Mouse (Mus musculus): ENCODE measurements around the gene Rnf187. TPM values are rescaled to one million over a fixed set of nuclear protein-coding genes. Genes with fewer than 3 reads are reported as not detected.

The Rnf187 gene
- total and polyA plus RNA-seq, 3 experiments, result 280 to 3,830 (median 337) TPM

DNA sequence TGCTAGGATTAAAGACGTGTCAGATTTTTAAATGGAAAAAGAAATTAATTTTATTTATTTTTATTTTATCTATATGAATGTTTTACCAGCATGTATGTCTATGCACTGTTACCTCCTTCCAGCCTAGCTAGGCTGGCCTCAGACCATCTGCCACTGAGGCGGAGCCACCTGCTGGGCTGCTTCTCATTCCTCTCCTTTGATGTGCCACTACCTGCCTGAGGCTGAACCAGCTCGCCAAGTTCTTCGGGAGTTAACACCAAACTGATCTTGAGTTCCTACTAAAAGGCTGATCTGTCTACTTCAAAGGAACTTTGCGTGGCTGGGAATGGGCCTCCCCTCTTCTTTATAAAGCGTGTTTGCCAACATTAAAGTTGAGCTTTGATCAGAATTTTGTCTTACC lies 44.3 kb downstream of the Rnf187 start:
- no peak for DNase-seq (ENCODE audit: low read depth, low spot score)
- H3K79me2 ChIP-seq (ENCODE audit: control insufficient read depth, insufficient read depth, low read length, poor library complexity), result no peaks in the 10 kb centered on the region

DNA sequence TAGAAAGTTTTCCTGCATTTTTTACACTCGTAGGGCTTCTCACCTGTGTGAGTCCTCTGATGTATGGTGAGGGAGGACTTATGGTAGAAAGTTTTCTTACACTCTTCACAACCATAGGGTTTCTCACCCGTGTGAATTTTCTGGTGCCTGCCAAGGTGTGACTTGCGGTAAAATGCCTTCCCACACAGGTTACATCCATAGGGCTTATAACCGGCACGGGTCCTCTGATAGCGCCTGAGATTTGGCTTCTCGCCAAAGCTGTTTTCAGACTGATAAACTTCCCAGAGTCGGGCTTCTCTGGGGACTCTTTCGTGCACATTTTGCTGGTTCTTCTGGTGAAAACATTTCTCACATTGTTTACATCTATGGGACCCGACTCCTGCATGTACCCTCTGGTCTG lies 48.2 kb downstream of the Rnf187 start:
- no peaks in the 10 kb centered on the region for H3K79me2 ChIP-seq (ENCODE audit: control insufficient read depth, insufficient read depth, low read length, poor library complexity)
- peak; percentile 38 for DNase-seq (ENCODE audit: low read depth, low spot score)
- H3K9ac ChIP-seq (ENCODE audit: control insufficient read depth, low read depth, low read length, poor library complexity, severe bottlenecking), result no peak overlapping the region
- H3K27ac ChIP-seq (ENCODE audit: control insufficient read depth, low read depth, low read length), result no peak overlapping the region
- H3K4me3 ChIP-seq (ENCODE audit: control insufficient read depth in 1 of 2, insufficient read depth in 1 of 2, low read depth in 2 of 2, low read length in 2 of 2), result no peak overlapping the region
- TF ChIP-seq GATA1 (IDR thresholded peaks at IDR 0.05; ENCODE audit: low read depth, low read length), result peak; percentile 50
- peak; percentile 71; the same call in 1 of the 2 replicates for TF ChIP-seq BHLHE40 (IDR thresholded peaks at IDR 0.05; ENCODE audit: borderline replicate concordance, low read depth, low read length)
- TF ChIP-seq MYC (IDR thresholded peaks at IDR 0.05; ENCODE audit: low read depth, low read length), result no peak
- peaks cover 0 to 7% of the 10 kb centered on the region in 2 experiments; a peak in 1 of 4 replicates for H3K4me1 ChIP-seq (ENCODE audit: control insufficient read depth in 1 of 2, insufficient read depth in 2 of 2, low read length in 2 of 2)
- H3K9me3 ChIP-seq (replicated peaks; ENCODE audit: insufficient read depth, low read length), result no peaks in the 10 kb centered on the region
- no peaks in the 10 kb centered on the region for H3K27me3 ChIP-seq (ENCODE audit: control insufficient read depth in 1 of 2, insufficient read depth in 2 of 2, low read length in 2 of 2)
- peaks cover 4 to 14% of the 10 kb centered on the region in 2 experiments for H3K36me3 ChIP-seq (ENCODE audit: control insufficient read depth in 1 of 2, insufficient read depth in 2 of 2, low read length in 2 of 2)

More for the DNA sequence above, 44.3 kb downstream of the Rnf187 start:
- Histone ChIP-seq H3K36me3 (ENCODE audit: control insufficient read depth in 1 of 2, insufficient read depth in 2 of 2, low read length in 2 of 2) (peaks cover 4 to 18% of the 10 kb centered on the region in 2 experiments), H3K27me3 (ENCODE audit: control insufficient read depth in 1 of 2, insufficient read depth in 2 of 2, low read length in 2 of 2) (no peaks in the 10 kb centered on the region), H3K27ac (ENCODE audit: control insufficient read depth, low read depth, low read length) (no peak overlapping the region), H3K4me1 (ENCODE audit: control insufficient read depth in 1 of 2, insufficient read depth in 2 of 2, low read length in 2 of 2) (peaks cover 0 to 7% of the 10 kb centered on the region in 2 experiments; a peak in 1 of 4 replicates), H3K4me3 (ENCODE audit: control insufficient read depth in 1 of 2, insufficient read depth in 1 of 2, low read depth in 2 of 2, low read length in 2 of 2) (no peak overlapping the region), H3K9me3 (replicated peaks; ENCODE audit: insufficient read depth, low read length) (no peaks in the 10 kb centered on the region), H3K9ac (ENCODE audit: control insufficient read depth, low read depth, low read length, poor library complexity, severe bottlenecking) (no peak overlapping the region)
- no peak for TF ChIP-seq MXI1 (IDR thresholded peaks at IDR 0.05; ENCODE audit: low read depth, low read length)
- TF ChIP-seq MAFK (IDR thresholded peaks at IDR 0.05; ENCODE audit: borderline replicate concordance, low read depth, low read length), result no peak
- TF ChIP-seq RCOR1 (IDR thresholded peaks at IDR 0.05; ENCODE audit: low read depth, low read length), result no peak
- no peak for TF ChIP-seq ZC3H11A (IDR thresholded peaks at IDR 0.05; ENCODE audit: low read depth, low read length)
- TF ChIP-seq ZKSCAN1 (IDR thresholded peaks at IDR 0.05; ENCODE audit: low read depth, low read length), result no peak
- no peak for TF ChIP-seq GATA1 (IDR thresholded peaks at IDR 0.05; ENCODE audit: low read depth, low read length)
- TF ChIP-seq USF2 (IDR thresholded peaks at IDR 0.05; ENCODE audit: borderline replicate concordance in 1 of 2, insufficient read depth in 1 of 2, low read depth in 1 of 2, low read length in 2 of 2), result no peak
- no peak for TF ChIP-seq MYC (IDR thresholded peaks at IDR 0.05; ENCODE audit: low read depth, low read length)
- TF ChIP-seq USF1 (IDR thresholded peaks at IDR 0.05; ENCODE audit: low read depth, low read length), result no peak
- no peak for TF ChIP-seq EP300 (IDR thresholded peaks at IDR 0.05; ENCODE audit: low read depth in 1 of 2, low read length in 2 of 2)
- TF ChIP-seq HCFC1 (IDR thresholded peaks at IDR 0.05; ENCODE audit: low read depth, low read length), result no peak
- no peak for TF ChIP-seq BHLHE40 (IDR thresholded peaks at IDR 0.05; ENCODE audit: borderline replicate concordance, low read depth, low read length)
- no peak for TF ChIP-seq MEF2A (IDR thresholded peaks at IDR 0.05; ENCODE audit: extremely low read depth, insufficient replicate concordance, low read depth, low read length, poor library complexity, severe bottlenecking)
- TF ChIP-seq JUND (IDR thresholded peaks at IDR 0.05; ENCODE audit: low read depth, low read length), result no peak

Measured in MEL (cell line).